Mouse (Mus musculus): Measurements from ENCODE around the gene Cenpj.

Gene Cenpj

DNA sequence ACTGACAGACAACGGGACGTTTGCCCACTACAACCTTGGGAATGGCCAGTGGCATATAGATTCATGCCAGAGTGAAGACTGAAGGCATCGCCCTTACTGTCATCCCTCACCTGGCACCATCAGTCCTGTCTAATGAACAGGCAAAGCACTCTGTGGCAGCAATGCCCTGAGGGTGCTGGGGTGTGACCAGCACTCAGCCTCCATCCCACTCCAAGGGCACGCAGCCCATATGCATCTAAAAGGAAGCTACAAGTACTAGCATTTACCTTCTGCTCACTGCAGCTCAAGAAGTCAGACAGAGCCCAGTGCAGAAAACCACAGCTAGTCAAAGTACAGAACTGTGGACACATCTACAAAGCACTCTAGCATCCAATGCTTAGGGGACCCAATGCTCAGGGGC, 29.7 kb downstream of the Cenpj start:
- no peak for DNase-seq (ENCODE audit: low spot score)

DNA sequence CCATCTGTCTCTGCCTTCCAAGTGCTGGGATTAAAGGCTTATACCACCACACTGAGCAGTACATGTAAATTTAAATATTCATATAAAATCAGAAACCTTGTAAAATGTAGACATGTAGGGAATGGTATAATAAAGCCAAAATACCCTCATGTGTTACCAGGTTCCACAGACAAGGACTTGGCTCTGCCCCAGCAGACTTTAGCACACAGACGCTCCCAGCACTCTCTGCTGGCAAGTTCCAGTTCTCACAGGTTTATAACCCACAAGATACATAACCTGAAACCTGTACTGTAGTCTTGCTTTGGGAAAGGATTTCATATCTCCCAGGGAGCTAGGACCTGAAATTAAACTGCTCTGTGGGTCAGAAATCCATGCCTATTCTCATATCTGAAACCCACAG, 30.3 kb downstream of the Cenpj start:
- no peak for DNase-seq (ENCODE audit: low spot score)

DNA sequence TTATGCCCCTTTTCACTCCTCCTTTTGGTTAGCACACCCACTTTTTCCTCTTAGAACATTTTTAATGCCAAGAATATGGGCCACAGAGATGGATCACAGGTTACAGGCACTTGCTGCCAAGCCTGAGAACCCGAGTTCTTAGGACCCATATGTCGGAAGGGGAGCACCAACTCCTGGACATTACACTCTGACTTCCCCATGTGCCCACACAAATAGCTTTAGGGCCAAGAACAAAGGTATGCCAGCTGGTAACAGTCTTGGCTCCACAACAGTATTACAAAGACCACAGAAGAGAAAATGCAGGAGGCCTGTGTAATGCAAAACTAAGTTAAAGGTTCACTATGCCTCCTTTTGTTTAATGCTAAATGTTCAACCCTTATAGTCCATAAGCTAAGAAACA, 44.4 kb downstream of the Cenpj start:
- DNase-seq (ENCODE audit: low spot score), result no peak

DNA sequence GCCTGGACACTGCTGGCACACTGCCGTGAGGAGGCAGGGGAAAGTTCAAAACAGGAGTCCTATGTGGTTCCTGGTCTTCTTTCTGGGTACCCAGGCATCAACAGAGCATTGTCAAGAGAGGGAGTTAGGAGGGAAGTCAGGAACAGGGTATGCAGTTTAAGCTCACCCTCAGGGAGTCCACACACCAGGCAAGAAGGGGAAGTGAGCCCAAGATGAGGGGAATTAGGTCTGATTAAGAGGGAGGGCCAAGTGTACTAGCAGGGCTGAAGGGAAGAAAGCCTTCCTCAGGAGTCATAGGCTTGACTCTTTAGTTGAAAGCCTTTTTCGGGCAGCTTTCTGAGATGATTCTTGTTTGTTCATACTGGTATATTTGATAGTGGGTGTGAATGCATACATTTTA, 60.5 kb downstream of the Cenpj start:
- no peak for DNase-seq (ENCODE audit: low spot score)

DNA sequence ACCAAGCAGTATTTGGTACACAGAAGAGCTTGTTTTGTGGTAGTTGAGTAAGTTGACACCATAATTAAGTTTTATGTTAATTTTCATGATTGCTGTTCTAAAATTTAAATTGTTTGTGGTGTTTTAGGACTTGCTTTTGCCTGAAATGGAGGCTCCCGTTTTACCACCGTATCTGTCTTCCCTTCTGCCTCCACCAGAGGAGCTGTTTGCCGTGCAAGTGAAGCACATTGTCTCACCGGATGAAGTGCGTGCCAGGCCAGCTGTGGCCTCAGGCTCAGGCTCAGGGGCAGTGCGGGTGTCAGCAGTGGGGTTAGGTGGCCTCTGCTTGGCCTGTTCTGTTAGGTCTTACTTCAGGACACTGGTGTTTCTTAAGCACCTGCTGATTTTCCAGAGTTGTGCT, 63.1 kb downstream of the Cenpj start:
- DNase-seq (ENCODE audit: low spot score), result no peak

DNA sequence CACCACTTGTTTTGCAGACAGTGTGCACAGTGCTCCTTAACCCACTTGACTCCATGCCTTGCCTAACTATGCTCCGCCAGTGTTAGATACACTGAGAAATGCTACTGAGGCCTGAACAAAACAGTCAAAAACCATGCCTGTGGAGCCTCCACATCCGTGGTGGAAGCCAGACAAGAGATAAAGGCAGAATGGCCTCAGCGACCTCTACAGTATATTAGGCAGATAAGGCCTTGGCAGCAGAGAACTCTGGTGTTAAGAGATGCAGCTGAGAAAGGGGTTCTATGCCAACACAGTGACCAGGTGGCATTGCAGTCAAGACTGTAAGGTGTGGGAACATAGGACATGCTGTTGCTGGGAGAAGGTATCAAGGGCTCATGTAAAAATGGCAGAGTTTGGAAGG, 68.5 kb downstream of the Cenpj start:
- no peak for DNase-seq (ENCODE audit: low spot score)

DNA sequence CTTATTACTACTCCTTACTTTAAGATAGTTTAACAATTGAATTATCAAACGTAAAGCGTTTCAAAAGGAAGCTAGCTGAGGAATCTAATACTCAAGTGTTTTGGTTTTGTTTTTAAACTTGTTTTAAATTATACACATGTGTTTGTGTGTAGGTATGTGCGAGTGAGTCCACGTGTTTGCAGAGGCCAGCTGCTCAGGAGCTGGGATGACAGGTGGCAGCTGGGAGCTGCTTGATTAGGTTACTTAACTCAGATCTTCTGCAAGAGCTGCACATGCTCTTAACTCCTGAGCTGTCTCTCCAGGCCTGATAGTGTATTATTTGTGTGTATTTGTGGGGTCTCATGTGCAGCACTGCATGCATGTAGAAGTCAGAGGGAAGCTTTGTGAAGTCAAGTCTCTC, 72.8 kb downstream of the Cenpj start:
- DNase-seq (ENCODE audit: low spot score), result no peak

DNA sequence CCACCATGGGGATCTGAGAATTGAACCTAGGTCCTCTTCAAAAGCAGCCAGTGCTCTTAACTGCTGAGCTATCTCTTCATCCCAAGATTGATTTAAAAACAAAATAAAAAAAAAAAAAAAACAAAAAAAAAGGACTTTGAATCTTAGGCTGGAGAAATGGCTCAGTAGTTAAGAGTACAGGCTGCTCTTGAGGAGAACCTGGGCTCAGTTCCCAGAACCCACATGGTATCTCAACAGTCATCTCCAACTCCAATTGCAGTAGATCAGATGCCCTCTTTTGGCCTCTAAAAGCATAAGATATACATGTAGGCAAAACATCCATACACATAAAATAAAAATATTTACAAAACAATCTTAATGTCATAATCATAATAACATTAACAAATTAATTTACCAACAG, 85.4 kb downstream of the Cenpj start:
- DNase-seq (ENCODE audit: low spot score), result no peak
